Mouse (Mus musculus): ENCODE results near the gene Trak2. TPM values are rescaled to one million over a fixed set of nuclear protein-coding genes. Genes with fewer than 3 reads are reported as not detected.
"Not testable (repeated sequence)": the region's sequence is repeated elsewhere in the genome, so short reads cannot be mapped to it uniquely, and the experiment has no call there.

The Trak2 gene
- polyA plus RNA-seq, 1 experiment from 2014 or later = 14.0 TPM

DNA sequence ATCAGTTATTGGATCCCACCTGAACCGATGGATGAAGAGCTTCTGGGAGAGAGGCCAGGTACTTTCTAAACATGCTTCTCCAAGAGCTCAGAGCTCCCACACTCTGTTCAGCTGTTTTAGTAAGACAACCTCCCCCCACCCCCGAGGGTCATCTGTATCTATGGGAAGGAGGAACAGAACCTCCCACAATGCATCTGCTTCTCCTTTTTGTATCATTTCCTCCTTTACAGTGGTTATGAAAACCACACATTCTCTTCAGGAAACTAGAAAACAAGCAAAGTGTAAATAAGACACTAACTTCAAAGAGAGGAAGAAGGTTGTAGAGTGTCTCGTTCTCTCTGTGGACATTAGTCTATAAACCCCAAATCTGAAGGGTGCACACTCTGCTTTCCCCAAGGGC, 112.6 kb downstream of the Trak2 start:
- H3K36me3 ChIP-seq (ENCODE audit: control insufficient read depth, insufficient read depth, low read length); H3K9ac ChIP-seq (ENCODE audit: low read length); H3K9me3 ChIP-seq (ENCODE audit: control insufficient read depth, low read length); H3K27me3 ChIP-seq (ENCODE audit: control insufficient read depth, insufficient read depth, low read depth, low read length); ATAC-seq (ENCODE audit: low read depth); H3K4me3 ChIP-seq (ENCODE audit: low read length); H3K4me1 ChIP-seq (replicated peaks; ENCODE audit: control insufficient read depth, insufficient read depth, low read length); H3K4me2 ChIP-seq (ENCODE audit: low read depth, low read length); H3K27ac ChIP-seq (ENCODE audit: low read length): not testable (repeated sequence)
- WGBS = 58% methylated on average over 3 of the region's 3 CpGs

DNA sequence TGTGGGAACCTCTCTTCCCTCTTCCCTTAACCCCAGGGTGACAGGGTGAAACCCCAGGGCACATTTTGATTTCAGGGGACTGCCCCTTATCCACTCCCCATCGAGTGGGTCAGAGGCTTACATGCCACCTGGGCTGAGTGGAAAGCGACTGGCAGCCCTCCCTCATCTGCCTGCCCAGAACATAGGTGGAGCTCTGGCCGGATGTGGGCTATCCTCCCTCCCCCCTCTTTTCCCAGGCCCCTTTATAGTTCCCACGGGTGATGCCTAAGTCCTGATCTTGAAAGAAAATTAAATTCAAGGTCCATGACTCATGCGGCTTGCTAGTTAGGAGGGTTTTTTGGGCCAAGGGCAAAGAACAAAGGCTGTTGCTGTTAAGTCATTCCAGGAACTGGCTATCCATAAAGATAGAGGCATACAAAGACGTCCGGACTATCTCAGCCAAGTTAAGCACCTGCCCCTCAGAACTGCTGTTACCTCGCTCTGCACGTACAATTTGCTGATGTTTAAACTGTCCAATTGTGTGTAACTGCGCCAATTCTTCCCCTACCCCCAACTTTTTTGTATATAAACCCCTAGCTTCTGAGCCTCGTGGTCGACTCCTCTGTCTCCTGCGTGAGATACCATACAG, 113.4 kb downstream of the Trak2 start:
- 49% methylated on average over 13 of the region's 13 CpGs for WGBS
- peak; percentile 95 for ATAC-seq (ENCODE audit: low read depth)
- H3K4me1 ChIP-seq (replicated peaks; ENCODE audit: control insufficient read depth, insufficient read depth, low read length); H3K27me3 ChIP-seq (ENCODE audit: control insufficient read depth, insufficient read depth, low read depth, low read length); H3K4me3 ChIP-seq (ENCODE audit: low read length); H3K9me3 ChIP-seq (ENCODE audit: control insufficient read depth, low read length); H3K36me3 ChIP-seq (ENCODE audit: control insufficient read depth, insufficient read depth, low read length); H3K9ac ChIP-seq (ENCODE audit: low read length): not testable (repeated sequence)
- peak overlapping the region; percentile 72 for H3K27ac ChIP-seq (ENCODE audit: low read length)
- H3K4me2 ChIP-seq (ENCODE audit: low read depth, low read length) = peak overlapping the region; percentile 17

- 36% methylated on average over 4 of the region's 4 CpGs for WGBS
Observed at GRCm38 (mm10) chr1:58859131-58859530, 114.1 kb downstream of the Trak2 start.

DNA sequence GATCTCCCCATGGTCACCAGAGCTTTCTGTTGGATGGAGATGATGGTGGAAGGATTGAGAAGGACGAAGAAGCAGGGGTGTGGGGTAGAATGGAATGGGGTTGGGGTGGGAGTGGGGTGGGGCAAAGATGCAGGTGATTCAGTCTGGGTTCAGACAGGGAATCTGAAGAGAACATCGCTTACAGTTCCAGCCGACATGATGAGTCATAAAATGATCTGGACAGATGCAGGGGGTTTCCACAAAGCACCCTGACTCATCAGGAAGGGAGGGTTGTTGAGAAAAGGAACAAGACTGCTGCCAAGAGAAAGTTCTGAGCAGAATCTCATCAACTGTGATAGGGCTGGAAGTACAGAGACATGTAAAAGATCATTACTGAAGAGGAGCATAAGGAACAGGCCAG, 116.4 kb downstream of the Trak2 start:
- H3K4me2 ChIP-seq (ENCODE audit: low read depth, low read length); ATAC-seq (ENCODE audit: low read depth): not testable (repeated sequence)
- 71% methylated on average over 3 of the region's 3 CpGs for WGBS

More at GRCm38 (mm10) chr1:58859131-58859530, 114.1 kb downstream of the Trak2 start:
- H3K4me2 ChIP-seq (ENCODE audit: low read depth, low read length) = peak overlapping the region; percentile 17; the same call in 1 of the 2 replicates
- H3K9ac ChIP-seq (ENCODE audit: low read length); H3K27me3 ChIP-seq (ENCODE audit: control insufficient read depth, insufficient read depth, low read depth, low read length); H3K27ac ChIP-seq (ENCODE audit: low read length); H3K36me3 ChIP-seq (ENCODE audit: control insufficient read depth, insufficient read depth, low read length); H3K4me1 ChIP-seq (replicated peaks; ENCODE audit: control insufficient read depth, insufficient read depth, low read length); H3K4me3 ChIP-seq (ENCODE audit: low read length); H3K9me3 ChIP-seq (ENCODE audit: control insufficient read depth, low read length): not testable (repeated sequence)
- peak; percentile 76; the same call in 1 of the 2 replicates for ATAC-seq (ENCODE audit: low read depth)

More for the DNA sequence above, 116.4 kb downstream of the Trak2 start:
- H3K4me3 ChIP-seq (ENCODE audit: low read length); H3K27ac ChIP-seq (ENCODE audit: low read length); H3K36me3 ChIP-seq (ENCODE audit: control insufficient read depth, insufficient read depth, low read length); H3K9me3 ChIP-seq (ENCODE audit: control insufficient read depth, low read length); H3K27me3 ChIP-seq (ENCODE audit: control insufficient read depth, insufficient read depth, low read depth, low read length); H3K4me1 ChIP-seq (replicated peaks; ENCODE audit: control insufficient read depth, insufficient read depth, low read length); H3K9ac ChIP-seq (ENCODE audit: low read length): not testable (repeated sequence)

Other genes starting within 250 kb of the Trak2 start
- 54.7 TPM in 2 replicates for gene Casp8, start 178.1 kb downstream of the Trak2 start, polyA plus RNA-seq (2015; fragmentation: Nextera tagmentation; extraction: Ambion mirVana)
- 21.9 and 23.7 TPM in 2 replicates for gene Stradb, start 92 bp upstream of the Trak2 start, polyA plus RNA-seq (2015; fragmentation: Nextera tagmentation; extraction: Ambion mirVana)
- gene C2cd6, start 121.5 kb upstream of the Trak2 start, polyA plus RNA-seq (2015; fragmentation: Nextera tagmentation; extraction: Ambion mirVana) = not detected in 2 replicates
- gene Tmem237, start 147.0 kb upstream of the Trak2 start, polyA plus RNA-seq (2015; fragmentation: Nextera tagmentation; extraction: Ambion mirVana) = 34.5 and 38.5 TPM in 2 replicates
- gene Mpp4, start 190.0 kb upstream of the Trak2 start, polyA plus RNA-seq (2015; fragmentation: Nextera tagmentation; extraction: Ambion mirVana) = 0.06 and 0.41 TPM in 2 replicates